Mouse (Mus musculus) heart, postnatal 36 days (tissue): Measurements from ENCODE around the gene Zfpm1. TPM values are rescaled to one million over a fixed set of nuclear protein-coding genes. Genes with fewer than 3 reads are reported as not detected.
A peak's percentile ranks its signal among the peaks of the same experiment; 100 is the strongest.
"Not testable (repeated sequence)": the region's sequence is repeated elsewhere in the genome, so short reads cannot be mapped to it uniquely, and the experiment has no call there.

Experiments
- DNase-seq, 2 experiments: peaks; one replicate each; pipeline ENCODE4 v3.0.0; 2021 to 2022
- intact Hi-C: fragments of 180-260 bp; cut with DNase I; formaldehyde crosslinking; loops from one replicate; pipeline ENCODE4 v1.15.1; 2025
- total RNA-seq, 2 experiments: library from RNA; stranded (reverse); gene quantifications; 2 replicates each; pipeline ENCODE4 v1.2.3; 2021

Zfpm1 gene
- total RNA-seq, 2 experiments from 2014 or later = 23.1 to 30.0 TPM

- intact Hi-C loops = no loop called here
Measured at GRCm38 (mm10) chr8:122321455-122321921, 39.5 kb downstream of the Zfpm1 start.

GRCm38 (mm10) chr8:122322126-122322525 is 40.2 kb downstream of the Zfpm1 start:
- intact Hi-C loops = no loop called here
- no peak for DNase-seq

More at GRCm38 (mm10) chr8:122321455-122321921, 39.5 kb downstream of the Zfpm1 start:
- DNase-seq = no peak

- DNase-seq = no peak
- intact Hi-C loops = no loop called here
Measured at GRCm38 (mm10) chr8:122322792-122323191, 40.9 kb downstream of the Zfpm1 start.

- intact Hi-C loops, DNase-seq: not testable (repeated sequence)
Measured at GRCm38 (mm10) chr8:122323951-122324402, 42.0 kb downstream of the Zfpm1 start.

GRCm38 (mm10) chr8:122325196-122325595 is 43.3 kb downstream of the Zfpm1 start:
- intact Hi-C loops = no loop called here
- no peak for DNase-seq

GRCm38 (mm10) chr8:122326114-122326542 is 44.2 kb downstream of the Zfpm1 start:
- no peak for DNase-seq
- intact Hi-C loops = no loop called here

GRCm38 (mm10) chr8:122329072-122329471 is 47.1 kb downstream of the Zfpm1 start:
- intact Hi-C loops = no loop called here
- DNase-seq = no peak

GRCm38 (mm10) chr8:122329553-122330239 is 47.8 kb downstream of the Zfpm1 start:
- no peak for DNase-seq
- intact Hi-C loops = loop anchor here (5.0 kb wide), 1 partner anchor 352 kb away; no protein-coding TSS in a partner anchor

GRCm38 (mm10) chr8:122330446-122331133 is 48.6 kb downstream of the Zfpm1 start:
- DNase-seq = no peak
- intact Hi-C loops = loop anchor here (5.0 kb wide), 1 partner anchor 353 kb away; no protein-coding TSS in a partner anchor

GRCm38 (mm10) chr8:122331134-122331523 is 49.2 kb downstream of the Zfpm1 start:
- intact Hi-C loops = loop anchor here (5.0 kb wide), 1 partner anchor 354 kb away; no protein-coding TSS in a partner anchor
- DNase-seq = peak; percentile 64 to 69

GRCm38 (mm10) chr8:122332753-122333506 is 51.0 kb downstream of the Zfpm1 start:
- peak; percentile 92 to 94 for DNase-seq
- intact Hi-C loops = loop anchor here (1.0 to 5.0 kb wide), 2 partner anchors 60 to 356 kb away; no protein-coding TSS in a partner anchor

GRCm38 (mm10) chr8:122333531-122333930 is 51.6 kb downstream of the Zfpm1 start:
- no peak for DNase-seq
- intact Hi-C loops = loop anchor here (1.0 to 5.0 kb wide), 2 partner anchors 60 to 356 kb away; no protein-coding TSS in a partner anchor

- no peak for DNase-seq
- intact Hi-C loops = loop anchor here (5.0 kb wide), 1 partner anchor 358 kb away; no protein-coding TSS in a partner anchor
Measured at GRCm38 (mm10) chr8:122334791-122335490, 53.0 kb downstream of the Zfpm1 start.

GRCm38 (mm10) chr8:122335638-122336250 is 53.8 kb downstream of the Zfpm1 start:
- DNase-seq = no peak

GRCm38 (mm10) chr8:122336251-122336910 is 54.4 kb downstream of the Zfpm1 start:
- intact Hi-C loops = no loop called here

More at GRCm38 (mm10) chr8:122335638-122336250, 53.8 kb downstream of the Zfpm1 start:
- intact Hi-C loops = no loop called here

GRCm38 (mm10) chr8:122338852-122339251 is 56.9 kb downstream of the Zfpm1 start:
- intact Hi-C loops = no loop called here
- no peak for DNase-seq

More at GRCm38 (mm10) chr8:122336251-122336910, 54.4 kb downstream of the Zfpm1 start:
- no peak for DNase-seq

- intact Hi-C loops = no loop called here
- no peak for DNase-seq
Measured at GRCm38 (mm10) chr8:122340761-122341160, 58.8 kb downstream of the Zfpm1 start.

- intact Hi-C loops = loop anchor here (2.0 kb wide), 1 partner anchor 27 kb away; no protein-coding TSS in a partner anchor
- DNase-seq = no peak
Measured at GRCm38 (mm10) chr8:122341790-122342189, 59.8 kb downstream of the Zfpm1 start.

- no peak for DNase-seq
- intact Hi-C loops = loop anchor here (2.0 kb wide), 1 partner anchor 26 kb away; no protein-coding TSS in a partner anchor
Measured at GRCm38 (mm10) chr8:122342362-122342761, 60.4 kb downstream of the Zfpm1 start.
